Comparison of ENCODE assay signal across 21 mouse cellular contexts in the genomic region with DNA sequence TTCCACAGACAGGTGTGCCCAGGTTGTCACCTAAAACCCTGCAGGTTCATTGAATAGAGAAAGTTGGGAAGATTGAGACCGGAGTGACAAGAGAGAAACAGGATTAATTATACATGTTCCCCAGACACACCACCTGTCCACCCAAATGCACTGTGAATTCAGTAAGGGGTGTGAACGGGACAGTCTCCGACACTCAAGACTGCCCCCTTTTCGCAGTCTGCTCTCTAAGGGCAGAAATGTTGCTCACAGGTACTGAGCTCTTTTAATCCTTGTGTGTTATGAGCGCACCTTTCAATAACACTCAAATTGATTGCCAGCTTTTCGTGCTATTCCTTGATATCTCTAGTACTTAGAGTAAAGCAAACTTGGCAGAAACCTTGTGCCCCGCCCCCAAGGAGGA.
DNase-seq lines count a peak whose midpoint lies in the region; ATAC-seq and TF ChIP-seq lines count a peak whose summit lies in the region.
"Had no signal": no experiment of that assay in that cellular context is flagged by ENCODE, and none has a peak within 500 bp of the region (broad histone marks: within the 10 kb centered on the region; RNA-seq: fewer than 3 reads in every experiment).

No protein-coding gene starts in this region.

- no peaks in the 10 kb centered on the region for H3K9me3 ChIP-seq in forebrain, embryonic 15.5 days
- no peaks in the 10 kb centered on the region for H3K9me3 ChIP-seq in forebrain, embryonic 12.5 days
- H3K9me3 ChIP-seq in ES-E14 (ENCODE audit: control insufficient read depth, insufficient read depth, low read depth, low read length), result no peaks in the 10 kb centered on the region
- H3K9me3 ChIP-seq in forebrain, postnatal 0 days (ENCODE audit: low read length), result 0 out of 2 replicates have a peak, but pooled peaks cover 5% of the 10 kb centered on the region
- H3K9me3 ChIP-seq: embryonic facial prominence, embryonic 12.5 days; heart, embryonic 15.5 days; intestine, embryonic 15.5 days; kidney, embryonic 15.5 days had no signal

- no peak overlapping the region for H3K9ac ChIP-seq in forebrain, embryonic 15.5 days (replicated peaks)
- no peak overlapping the region for H3K9ac ChIP-seq in forebrain, embryonic 12.5 days
- H3K9ac ChIP-seq in ES-E14 (ENCODE audit: insufficient read depth, low read depth, low read length, poor library complexity, severe bottlenecking), result no peak overlapping the region
- H3K9ac ChIP-seq in forebrain, postnatal 0 days, result no peak overlapping the region
- H3K9ac ChIP-seq: embryonic facial prominence, embryonic 12.5 days; heart, embryonic 15.5 days; hindbrain, embryonic 14.5 days; intestine, embryonic 15.5 days; kidney, embryonic 15.5 days had no signal

- H3K27ac ChIP-seq in forebrain, embryonic 15.5 days (replicated peaks), result peak overlapping the region; percentile 33; the same call in 1 of the 2 replicates
- no peak overlapping the region for H3K27ac ChIP-seq in forebrain, embryonic 12.5 days
- no peak overlapping the region for H3K27ac ChIP-seq in ES-E14 (ENCODE audit: insufficient read depth, low read depth, low read length, poor library complexity, severe bottlenecking)
- H3K27ac ChIP-seq in forebrain, postnatal 0 days (ENCODE audit: low read depth, low read length), result no peak overlapping the region
- no peak overlapping the region for H3K27ac ChIP-seq in left cerebral cortex, adult 2 months
- H3K27ac ChIP-seq: embryonic facial prominence, embryonic 12.5 days; heart, adult 2 months; heart, embryonic 15.5 days; hindbrain, embryonic 10.5 days; hindbrain, embryonic 14.5 days; intestine, embryonic 15.5 days; kidney, embryonic 15.5 days had no signal

- in situ Hi-C loops in ES-E14 (cut with MboI; ENCODE audit: low sequenced_read_pairs in 2 of 2, unreplicated experiment in 2 of 2), result no loop called here

- no peak for TF ChIP-seq CTCF in forebrain, postnatal 0 days (IDR thresholded peaks at IDR 0.05; ENCODE audit: low read depth)
- no peak for TF ChIP-seq CTCF in left cerebral cortex, adult 2 months (IDR thresholded peaks at IDR 0.05)

- intact Hi-C loops in left cerebral cortex, adult 2 months (cut with DNase I), result no loop called here

- DNase-seq in ES-E14 (ENCODE audit: low read depth, low spot score) (peak; percentile 27), ZHBTc4 (ENCODE audit: low read depth, low spot score) (peak; percentile 39)
- peak; percentile 62 for DNase-seq in forebrain, postnatal 0 days
- no peak for DNase-seq in left cerebral cortex, adult 2 months (ENCODE audit: extremely low spot score in 1 of 2, low spot score in 2 of 2)
- no peak for DNase-seq in embryo, embryonic 10.5 days (ENCODE audit: low spot score)
- DNase-seq: adrenal gland, postnatal 14 days; cerebellum, adult 18-20 months; embryo, embryonic 11 days; gastrocnemius, postnatal 14 days; heart, adult 2 months; heart, postnatal 14 days had no signal

- WGBS in forebrain, embryonic 15.5 days, result 74% methylated on average over 7 of the region's 7 CpGs
- WGBS in forebrain, embryonic 12.5 days, result 85% methylated on average over 7 of the region's 7 CpGs
- 73% methylated on average over 7 of the region's 7 CpGs for WGBS in forebrain, postnatal 0 days

- H3K4me3 ChIP-seq in forebrain, embryonic 15.5 days, result no peak overlapping the region
- no peak overlapping the region for H3K4me3 ChIP-seq in forebrain, embryonic 12.5 days (replicated peaks)
- H3K4me3 ChIP-seq in ES-E14 (ENCODE audit: insufficient read depth in 1 of 2, low read depth in 1 of 2, low read length in 2 of 2, poor library complexity in 1 of 2, severe bottlenecking in 1 of 2), result no peak overlapping the region
- no peak overlapping the region for H3K4me3 ChIP-seq in forebrain, postnatal 0 days (ENCODE audit: low read depth, low read length)
- H3K4me3 ChIP-seq in left cerebral cortex, adult 2 months, result no peak overlapping the region
- H3K4me3 ChIP-seq: embryonic facial prominence, embryonic 12.5 days; heart, adult 2 months; heart, embryonic 15.5 days; hindbrain, embryonic 10.5 days; intestine, embryonic 15.5 days; kidney, embryonic 15.5 days had no signal

- H3K4me1 ChIP-seq in forebrain, embryonic 15.5 days, result peaks cover 6% of the 10 kb centered on the region; the same call in 1 of the 2 replicates
- H3K4me1 ChIP-seq in forebrain, embryonic 12.5 days, result no peaks in the 10 kb centered on the region
- H3K4me1 ChIP-seq in ES-E14 (ENCODE audit: control insufficient read depth in 2 of 2, insufficient read depth in 2 of 2, low read length in 2 of 2, poor library complexity in 1 of 2), result no peaks in the 10 kb centered on the region
- H3K4me1 ChIP-seq in forebrain, postnatal 0 days (ENCODE audit: insufficient read depth), result no peaks in the 10 kb centered on the region
- H3K4me1 ChIP-seq: heart, embryonic 15.5 days had no signal

- H3K27me3 ChIP-seq in forebrain, embryonic 15.5 days, result no peaks in the 10 kb centered on the region
- no peaks in the 10 kb centered on the region for H3K27me3 ChIP-seq in forebrain, embryonic 12.5 days
- H3K27me3 ChIP-seq in forebrain, postnatal 0 days (ENCODE audit: insufficient read depth, low read length), result no peaks in the 10 kb centered on the region
- H3K27me3 ChIP-seq: embryonic facial prominence, embryonic 12.5 days; heart, embryonic 15.5 days; intestine, embryonic 15.5 days; kidney, embryonic 15.5 days had no signal

- ATAC-seq in forebrain, embryonic 15.5 days (replicated peaks), result peak; percentile 70; the same call in 1 of the 2 replicates
- no peak for ATAC-seq in forebrain, embryonic 12.5 days (ENCODE audit: low FRiP score)
- ATAC-seq in forebrain, postnatal 0 days, result peak; percentile 59
- ATAC-seq: activated CD4-positive, CD25-positive, alpha-beta regulatory T cell, adult 4 months had no signal

- H3K4me2 ChIP-seq in forebrain, embryonic 15.5 days (replicated peaks), result no peak overlapping the region
- H3K4me2 ChIP-seq in forebrain, embryonic 12.5 days, result no peak overlapping the region
- H3K4me2 ChIP-seq in forebrain, postnatal 0 days (ENCODE audit: low read depth), result no peak overlapping the region
- H3K4me2 ChIP-seq: embryonic facial prominence, embryonic 12.5 days; heart, embryonic 11.5 days; heart, embryonic 15.5 days; hindbrain, embryonic 14.5 days; intestine, embryonic 15.5 days; kidney, embryonic 15.5 days had no signal

- H3K36me3 ChIP-seq in forebrain, embryonic 15.5 days, result no peaks in the 10 kb centered on the region
- no peaks in the 10 kb centered on the region for H3K36me3 ChIP-seq in forebrain, embryonic 12.5 days (replicated peaks)
- H3K36me3 ChIP-seq in ES-E14 (ENCODE audit: control insufficient read depth, insufficient read depth, low read length, poor library complexity, severe bottlenecking), result no peaks in the 10 kb centered on the region
- no peaks in the 10 kb centered on the region for H3K36me3 ChIP-seq in forebrain, postnatal 0 days (ENCODE audit: insufficient read depth)
- H3K36me3 ChIP-seq: embryonic facial prominence, embryonic 12.5 days; heart, embryonic 15.5 days; hindbrain, embryonic 10.5 days; intestine, embryonic 15.5 days; kidney, embryonic 15.5 days had no signal

TF ChIP-seq in ES-E14, 5 proteins besides CTCF, POLR2A, EP300 and RAD21:
- TF ChIP-seq ZNF384 (IDR thresholded peaks at IDR 0.05; ENCODE audit: low read depth, low read length) (no peak), HCFC1 (IDR thresholded peaks at IDR 0.05; ENCODE audit: borderline replicate concordance, insufficient read depth, low read length) (no peak)
TF ChIP-seq in ES-E14: peak in this region for 0.

Comparison
In these comparisons a context has a peak if more than half of its experiments do, and no peak if none do; other contexts are left out.
1. DNase-seq: peak in ES-E14 (single experiment), ZHBTc4 (single experiment) and forebrain, postnatal 0 days (single experiment); none in left cerebral cortex, adult 2 months (0 of 2) and embryo, embryonic 10.5 days (single experiment).